Mouse (Mus musculus): ENCODE measurements around the gene Insig1. TPM values are rescaled to one million over a fixed set of nuclear protein-coding genes. Genes with fewer than 3 reads are reported as not detected.

The Insig1 gene
- total and polyA plus RNA-seq, 2 experiments from 2014 or later: 100.0 to 183 TPM

GRCm38 (mm10) chr5:28123455-28123825, 52.3 kb downstream of the Insig1 start:
- ATAC-seq: no peak
- Histone ChIP-seq H3K4me3 (ENCODE audit: low read length) (peak overlapping the region; percentile 17), H3K9ac (replicated peaks; ENCODE audit: low read length) (no peak overlapping the region), H3K27me3 (ENCODE audit: insufficient read depth, low read length) (peaks cover 46% of the 10 kb centered on the region), H3K27ac (peak overlapping the region; percentile 54; the same call in 1 of the 2 replicates), H3K9me3 (ENCODE audit: low read length) (no peaks in the 10 kb centered on the region), H3K36me3 (ENCODE audit: insufficient read depth, low read length) (no peaks in the 10 kb centered on the region), H3K4me1 (ENCODE audit: insufficient read depth, low read length) (no peaks in the 10 kb centered on the region), H3K4me2 (ENCODE audit: low read depth, low read length) (peak overlapping the region; percentile 35)
- DNase-seq (ENCODE audit: low spot score): no peak
- 2% methylated on average over 11 of the region's 11 CpGs for WGBS
- TF ChIP-seq CTCF (IDR thresholded peaks at IDR 0.05; ENCODE audit: low read depth): no peak

DNA sequence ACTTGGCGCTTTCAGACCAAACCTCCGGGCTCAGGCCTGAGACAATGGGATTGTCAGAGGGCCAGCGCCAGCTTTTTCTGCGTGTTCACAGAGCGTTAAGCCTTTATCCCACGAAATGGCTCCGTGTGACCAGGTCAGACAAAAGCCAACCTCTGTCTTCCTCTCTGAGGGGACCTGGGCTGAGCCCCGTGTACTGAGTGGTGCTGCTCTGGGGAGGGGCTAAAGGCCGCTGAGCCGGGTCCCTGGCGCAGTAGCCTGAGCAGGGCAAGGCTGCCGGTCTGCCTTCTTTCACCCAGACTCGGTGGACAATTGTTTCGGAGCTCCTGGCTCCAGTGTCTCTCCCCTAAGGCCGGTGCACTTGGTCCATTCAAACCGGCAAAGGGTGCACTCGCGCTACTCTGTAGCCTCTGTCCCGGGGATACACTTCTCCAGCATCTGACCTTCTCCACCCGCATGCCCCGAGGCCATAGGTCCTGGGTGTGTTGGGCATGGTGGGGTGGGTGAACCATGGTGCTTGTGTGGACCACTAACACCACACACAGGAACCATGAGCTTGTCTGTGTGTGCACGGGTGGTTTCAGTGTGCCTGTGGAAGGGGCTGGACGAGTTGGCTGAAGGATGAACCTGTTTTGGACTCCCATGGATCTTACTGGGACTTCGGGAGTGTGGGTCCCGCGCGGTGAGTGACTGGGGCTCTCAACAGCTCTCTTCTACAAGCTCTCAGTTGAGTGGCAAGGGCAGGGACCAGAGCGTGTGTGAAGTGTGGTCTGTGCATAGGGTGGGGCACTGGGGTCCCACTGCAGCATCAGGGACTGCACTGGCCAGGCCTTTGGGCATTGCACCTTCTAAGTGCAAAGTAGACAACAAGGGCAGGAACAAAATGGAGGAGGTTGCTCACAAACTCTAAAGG, 53.4 kb downstream of the Insig1 start:
- Histone ChIP-seq H3K4me3 (ENCODE audit: low read length) (peak overlapping the region; percentile 2; the same call in 1 of the 2 replicates), H3K9ac (replicated peaks; ENCODE audit: low read length) (no peak overlapping the region), H3K4me2 (ENCODE audit: low read depth, low read length) (peak overlapping the region; percentile 41; the same call in 1 of the 2 replicates), H3K9me3 (ENCODE audit: low read length) (no peaks in the 10 kb centered on the region), H3K4me1 (ENCODE audit: insufficient read depth, low read length) (no peaks in the 10 kb centered on the region), H3K27me3 (ENCODE audit: insufficient read depth, low read length) (peaks cover 40% of the 10 kb centered on the region), H3K36me3 (ENCODE audit: insufficient read depth, low read length) (no peaks in the 10 kb centered on the region), H3K27ac (no peak overlapping the region)
- DNase-seq (ENCODE audit: low spot score): peak; percentile 38
- peak; percentile 48 for ATAC-seq
- TF ChIP-seq CTCF (IDR thresholded peaks at IDR 0.05; ENCODE audit: low read depth): no peak
- WGBS: 6% methylated on average over 28 of the region's 28 CpGs

Other genes with a start within 250 kb of the Insig1 start
- 9.2 and 11.1 TPM in 2 replicates for gene Htr5a, start 229.2 kb upstream of the Insig1 start, total RNA-seq (2014; rRNA removed)
- gene Htr5a, start 229.2 kb upstream of the Insig1 start, polyA plus RNA-seq (2015; fragmentation: Nextera tagmentation; extraction: Ambion mirVana): 1.3 TPM in 2 replicates
- 33.8 and 35.1 TPM in 2 replicates for gene En2, start 94.3 kb downstream of the Insig1 start, total RNA-seq (2014; rRNA removed)
- gene En2, start 94.3 kb downstream of the Insig1 start, polyA plus RNA-seq (2015; fragmentation: Nextera tagmentation; extraction: Ambion mirVana): 0.98 and 1.1 TPM in 2 replicates
- 43.9 and 45.6 TPM in 2 replicates for gene Cnpy1, start 174.4 kb downstream of the Insig1 start, total RNA-seq (2014; rRNA removed)
- gene Cnpy1, start 174.4 kb downstream of the Insig1 start, polyA plus RNA-seq (2015; fragmentation: Nextera tagmentation; extraction: Ambion mirVana): 31.7 and 36.9 TPM in 2 replicates
- 34.3 and 46.8 TPM in 2 replicates for gene Rbm33, start 245.8 kb downstream of the Insig1 start, total RNA-seq (2014; rRNA removed)
- gene Rbm33, start 245.8 kb downstream of the Insig1 start, polyA plus RNA-seq (2015; fragmentation: Nextera tagmentation; extraction: Ambion mirVana): 13.2 and 14.9 TPM in 2 replicates